Mouse (Mus musculus) bone marrow macrophage, adult 2 months (primary cell): ENCODE results near the gene Rnf5. TPM values are rescaled to one million over a fixed set of nuclear protein-coding genes. Genes with fewer than 3 reads are reported as not detected.
A peak's percentile ranks its signal among the peaks of the same experiment; 100 is the strongest.

Source experiments
- H3K27ac ChIP-seq: 2 replicates; pipeline ENCODE4 v1.5.1; 2012; ENCODE audit warnings: low read depth, low read length; ENCODE audit not compliant: insufficient read depth
- H3K4me1 ChIP-seq: 2 replicates; pipeline ENCODE4 v1.6.1; 2012; ENCODE audit warnings: low read length; ENCODE audit not compliant: control insufficient read depth, insufficient read depth
- H3K4me3 ChIP-seq: 2 replicates; pipeline ENCODE4 v1.5.1; 2012; ENCODE audit warnings: mild to moderate bottlenecking, low read length, moderate library complexity; ENCODE audit not compliant: insufficient read depth
- CTCF ChIP-seq: IDR thresholded peaks from 2 replicates; pipeline ENCODE4 v1.5.1; 2012; ENCODE audit warnings: low read depth, mild to moderate bottlenecking, low read length, moderate library complexity
- POLR2A ChIP-seq: IDR thresholded peaks from 2 replicates; pipeline ENCODE4 v1.6.1; 2012; ENCODE audit warnings: mild to moderate bottlenecking, low read depth, low read length, borderline replicate concordance
- polyA plus RNA-seq: library from polyadenylated mRNA; stranded (reverse); fragments of >200 nt; gene quantifications from 2 replicates; pipeline ENCODE4 v1.2.4, GENCODE M21; 2012; ENCODE audit not compliant: missing spikeins, insufficient read depth, insufficient read length

Gene Rnf5
- polyA plus RNA-seq, 1 experiment = 110 TPM

DNA sequence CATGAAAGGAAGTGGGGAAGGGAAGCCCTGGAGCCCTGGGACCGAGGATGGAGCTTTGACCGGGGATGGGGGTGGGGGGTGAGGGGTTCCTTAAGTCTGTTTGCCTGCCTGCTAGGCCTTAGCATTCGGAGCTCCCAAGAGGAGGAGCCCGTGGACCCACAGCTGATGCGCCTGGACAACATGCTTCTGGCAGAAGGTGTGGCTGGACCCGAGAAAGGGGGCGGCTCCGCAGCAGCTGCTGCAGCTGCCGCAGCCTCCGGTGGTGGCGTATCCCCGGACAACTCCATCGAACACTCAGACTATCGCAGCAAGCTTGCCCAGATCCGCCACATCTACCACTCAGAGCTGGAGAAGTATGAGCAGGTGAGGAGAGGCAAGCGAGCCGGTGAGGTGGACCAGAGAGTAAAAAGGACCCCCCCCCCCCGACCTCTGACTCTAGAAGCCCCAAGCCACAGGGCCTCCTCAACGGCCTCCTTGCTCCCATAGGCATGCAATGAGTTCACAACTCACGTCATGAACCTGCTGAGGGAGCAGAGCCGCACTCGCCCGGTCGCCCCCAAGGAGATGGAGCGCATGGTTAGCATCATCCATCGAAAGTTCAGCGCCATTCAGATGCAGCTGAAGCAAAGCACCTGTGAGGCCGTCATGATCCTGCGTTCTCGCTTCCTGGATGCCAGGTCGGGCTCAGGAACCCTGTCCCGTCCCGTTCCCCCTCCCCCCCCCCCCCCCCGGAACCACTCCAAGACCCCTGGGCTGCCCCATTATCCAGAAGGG, 9.6 kb downstream of the Rnf5 start:
- no peak for TF ChIP-seq CTCF
- no peak for TF ChIP-seq POLR2A
- Histone ChIP-seq H3K4me3 (peak overlapping the region; percentile 68), H3K27ac (no peak overlapping the region), H3K4me1 (peaks cover 9% of the 10 kb centered on the region)

DNA sequence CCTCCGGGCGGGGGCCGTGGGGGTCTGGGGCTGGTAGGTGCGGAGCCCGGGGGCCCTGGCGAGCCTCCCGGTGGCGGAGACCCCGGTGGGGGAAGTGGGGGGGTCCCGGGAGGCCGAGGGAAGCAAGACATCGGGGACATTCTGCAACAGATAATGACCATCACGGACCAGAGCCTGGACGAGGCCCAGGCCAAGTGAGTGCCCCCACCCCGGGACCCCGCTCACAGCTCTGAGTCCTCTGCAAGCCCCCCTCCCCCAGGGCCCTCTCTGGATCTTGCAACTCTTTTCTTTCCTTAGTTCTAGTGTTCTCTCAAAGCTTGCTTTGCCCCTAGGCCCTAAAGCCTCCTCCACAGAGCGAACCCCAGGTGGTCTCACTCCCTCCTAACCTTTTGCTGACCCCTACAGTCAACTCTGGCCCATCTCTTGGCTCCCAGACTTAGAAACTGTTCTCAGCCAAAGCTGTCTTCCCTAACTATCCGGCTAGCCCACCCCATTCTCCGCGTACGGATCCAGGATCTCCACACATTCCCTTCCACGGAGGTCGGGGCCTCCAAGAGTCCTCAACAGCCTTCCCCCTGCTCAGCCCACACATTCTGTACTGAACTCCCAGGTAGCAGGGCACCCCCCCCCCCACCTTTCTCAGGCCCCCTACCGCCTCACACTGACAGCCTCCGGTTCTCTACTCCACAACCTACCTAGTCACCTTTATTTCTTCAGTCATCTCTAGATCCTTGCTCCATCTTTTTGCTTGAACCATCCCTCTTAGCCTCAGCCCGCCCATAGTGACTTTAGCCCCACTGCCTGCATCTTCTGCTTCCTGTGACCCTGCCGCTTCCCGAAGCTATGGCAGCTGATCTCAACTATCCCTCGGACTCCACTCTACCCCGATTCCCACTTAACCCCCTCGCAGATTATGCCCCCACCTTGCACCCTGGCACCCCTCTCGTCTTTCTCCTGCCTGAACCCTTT, 10.6 kb downstream of the Rnf5 start:
- no peak for TF ChIP-seq CTCF
- TF ChIP-seq POLR2A = no peak
- peak overlapping the region; percentile 69 for H3K27ac ChIP-seq
- H3K4me3 ChIP-seq = peak overlapping the region; percentile 68
- H3K4me1 ChIP-seq = peaks cover 13% of the 10 kb centered on the region

DNA sequence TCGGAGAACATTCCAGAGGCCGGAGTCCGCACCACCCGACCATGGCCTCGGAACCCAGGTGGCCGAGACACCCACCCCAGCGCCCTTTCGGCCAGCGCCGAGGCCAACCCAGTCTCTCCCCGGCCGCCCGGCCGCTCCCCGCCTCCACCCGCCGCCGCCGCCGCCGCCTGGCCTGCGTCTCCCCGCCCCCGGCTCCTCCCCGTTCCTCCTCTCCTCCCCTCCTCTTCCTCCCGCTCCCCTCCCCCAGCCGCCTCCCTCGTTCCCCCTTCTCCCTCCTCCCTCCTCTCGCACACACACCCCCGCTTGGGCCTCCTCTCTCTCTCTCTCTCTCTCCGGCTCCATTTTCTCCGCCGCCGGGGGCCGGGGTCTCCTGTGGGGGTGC, 11.5 kb downstream of the Rnf5 start:
- peaks cover 13% of the 10 kb centered on the region for H3K4me1 ChIP-seq
- no peak for TF ChIP-seq POLR2A
- no peak for TF ChIP-seq CTCF

DNA sequence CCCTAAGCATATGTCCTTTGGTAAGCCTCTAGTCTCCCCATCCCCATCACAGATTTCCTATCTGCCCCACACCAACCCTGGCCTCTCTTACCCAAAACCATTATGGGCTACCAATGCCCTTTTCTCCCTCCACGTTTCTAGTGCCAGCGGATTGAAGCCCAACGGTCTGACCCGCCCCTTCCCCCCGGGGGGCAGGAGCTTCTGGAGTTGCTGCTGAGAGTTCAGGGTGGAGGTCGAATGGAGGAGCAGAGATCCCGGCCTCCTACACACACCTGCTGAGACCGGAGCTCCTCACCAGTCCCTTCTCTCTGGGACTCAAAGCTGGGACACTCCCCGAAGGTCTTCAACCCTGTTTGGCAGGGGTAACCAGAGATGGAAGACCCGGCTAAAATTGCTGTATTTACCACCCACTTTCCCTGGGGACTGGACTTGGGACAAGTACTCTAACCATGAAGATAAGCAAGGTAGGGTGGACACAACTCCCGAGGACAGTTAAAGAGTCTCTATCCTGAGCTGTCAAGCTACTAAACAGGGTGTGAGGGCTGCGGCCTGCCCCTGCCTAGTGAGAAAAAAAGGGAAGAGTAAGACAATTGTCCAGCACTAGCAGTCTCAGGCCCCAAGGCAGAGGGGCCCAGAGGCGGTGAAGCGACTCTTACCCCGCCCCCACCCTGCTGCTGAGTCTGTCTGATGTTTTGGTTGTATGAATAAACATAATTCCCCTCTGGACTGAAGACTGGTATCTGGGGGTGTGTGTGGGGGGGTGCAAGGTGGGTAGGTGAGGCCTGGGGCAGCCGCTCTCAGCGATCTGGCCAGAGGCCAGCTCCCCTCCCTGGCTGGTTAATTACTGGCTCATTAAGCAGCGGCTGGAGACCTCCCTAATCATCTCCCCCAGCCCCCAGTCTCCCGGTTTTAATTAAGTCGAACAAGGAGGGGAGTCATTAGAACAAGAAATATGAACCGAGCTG, 12.2 kb downstream of the Rnf5 start, which contains the start of gene Pbx2:
TSS of gene Pbx2 (plus strand) at position 238 of the 965 bp plus-strand sequence.
- TF ChIP-seq POLR2A (no peak), CTCF (no peak)
- Histone ChIP-seq H3K27ac (peak within 1 kb of the TSS; percentile 95), H3K4me1 (peaks cover 17% of the 10 kb centered on the region), H3K4me3 (peak within 1 kb of the TSS; percentile 68)

More for the DNA sequence above, 11.5 kb downstream of the Rnf5 start:
- peak overlapping the region; percentile 68 for H3K4me3 ChIP-seq
- peak overlapping the region; percentile 95 for H3K27ac ChIP-seq

DNA sequence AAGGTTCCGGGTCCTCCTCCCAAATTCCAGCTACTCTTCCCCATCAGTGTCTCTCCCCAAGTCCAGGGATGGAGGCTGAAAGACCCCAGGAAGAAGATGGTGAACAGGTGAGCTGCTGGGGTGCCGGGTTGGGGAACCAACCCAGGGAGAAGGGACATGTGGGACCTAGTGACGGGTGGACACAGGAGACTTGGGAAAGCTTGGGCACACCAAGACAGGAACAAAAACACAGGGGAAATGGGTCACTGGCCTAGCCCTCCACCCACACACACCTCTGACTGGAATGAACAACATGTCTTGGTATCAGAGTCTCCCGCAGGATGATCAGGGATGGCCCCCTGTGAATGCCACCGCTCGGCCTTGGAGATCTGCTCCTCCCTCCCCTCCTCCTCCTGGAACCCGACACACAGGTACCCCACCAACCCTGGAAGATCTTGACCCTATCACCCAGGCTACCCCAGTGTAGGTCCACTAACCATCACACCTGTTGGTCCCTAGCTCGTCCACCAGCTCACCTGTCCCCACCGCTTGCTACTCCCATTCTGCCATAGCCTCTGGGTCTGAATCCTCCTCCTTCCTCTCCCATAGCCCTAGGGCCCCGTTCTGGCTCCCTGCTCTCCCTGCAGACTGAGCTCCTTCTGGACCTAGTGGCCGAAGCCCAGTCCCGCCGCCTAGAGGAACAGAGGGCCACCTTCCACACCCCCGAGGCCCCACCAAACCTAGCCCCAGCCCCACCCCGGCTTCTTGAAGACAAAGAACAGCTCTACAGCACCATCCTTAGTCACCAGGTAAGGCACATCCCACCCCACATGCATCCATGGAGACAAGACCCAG, 13.1 kb downstream of the Rnf5 start:
- peak overlapping the region; percentile 60 for H3K4me3 ChIP-seq
- TF ChIP-seq CTCF = no peak
- TF ChIP-seq POLR2A = no peak
- peak overlapping the region; percentile 95 for H3K27ac ChIP-seq
- peaks cover 17% of the 10 kb centered on the region for H3K4me1 ChIP-seq

DNA sequence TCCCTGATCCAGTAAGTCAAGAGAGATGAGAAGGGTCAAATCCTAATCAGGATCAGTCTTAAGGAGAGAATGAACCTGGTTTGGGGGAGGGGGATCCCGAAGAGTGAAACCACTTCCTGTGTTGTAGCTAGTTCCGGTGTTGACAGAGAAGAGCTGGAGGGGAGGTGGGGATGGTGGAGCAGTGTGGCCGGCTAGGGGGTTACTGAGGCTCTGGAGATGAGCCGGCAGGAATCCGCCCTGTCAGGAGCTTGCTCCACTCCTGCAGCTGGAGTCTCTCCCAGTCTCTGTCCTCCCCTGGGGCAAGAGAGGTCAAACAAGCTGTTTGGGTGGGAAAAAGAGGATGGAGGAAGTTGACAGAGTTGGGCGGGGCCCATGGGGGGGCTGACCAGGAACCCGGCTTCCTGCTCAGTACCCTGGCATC, 13.8 kb downstream of the Rnf5 start, which contains the start of gene Gpsm3:
TSS of gene Gpsm3 (plus strand) at position 126 of the 421 bp plus-strand sequence.
- TF ChIP-seq POLR2A (no peak), CTCF (no peak; the same call in 1 of the 2 replicates)
- peak within 1 kb of the TSS; percentile 60 for H3K4me3 ChIP-seq
- H3K27ac ChIP-seq = peak within 1 kb of the TSS; percentile 95
- H3K4me1 ChIP-seq = peaks cover 17% of the 10 kb centered on the region

DNA sequence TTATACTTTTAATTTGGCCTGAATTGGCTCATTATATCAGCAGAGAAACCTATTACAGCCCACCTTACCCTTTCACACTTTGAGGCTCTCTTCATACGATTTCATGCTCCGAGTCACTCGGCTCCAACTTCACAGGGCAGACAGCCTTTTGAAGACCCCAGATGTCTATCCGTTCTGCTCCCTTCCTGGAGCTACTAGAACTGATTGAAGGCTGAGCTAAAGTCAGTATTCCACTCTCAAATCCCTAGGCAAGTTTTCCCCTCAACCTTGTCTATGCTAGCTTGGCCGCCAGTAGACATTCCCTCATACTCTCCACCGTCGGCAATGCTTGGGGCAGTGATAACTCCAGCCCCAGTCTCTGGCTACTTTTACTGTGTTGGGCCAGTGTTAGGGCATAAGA, 14.3 kb downstream of the Rnf5 start:
- H3K4me3 ChIP-seq = peak overlapping the region; percentile 60
- TF ChIP-seq CTCF = no peak; the same call in 1 of the 2 replicates
- TF ChIP-seq POLR2A = no peak
- peaks cover 17% of the 10 kb centered on the region for H3K4me1 ChIP-seq
- peak overlapping the region; percentile 95 for H3K27ac ChIP-seq

DNA sequence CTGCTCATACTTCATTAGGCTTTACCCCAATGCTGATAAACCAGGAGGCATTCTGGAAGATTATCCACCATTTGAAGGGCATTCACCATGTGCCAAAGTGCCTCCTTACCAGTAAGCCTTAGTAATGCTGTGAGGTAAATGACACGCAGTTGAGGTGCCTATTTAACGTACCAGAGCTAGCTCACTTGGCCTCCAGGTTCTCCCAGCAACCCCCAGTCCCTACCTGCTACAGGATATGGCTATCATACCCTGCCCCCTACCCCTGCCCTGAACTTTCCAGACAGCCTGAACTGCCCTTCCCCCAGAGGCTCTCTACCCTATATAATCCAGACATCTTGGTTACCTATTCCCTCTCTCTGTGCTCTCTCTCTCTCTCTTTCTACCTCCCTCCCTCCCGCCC, 14.7 kb downstream of the Rnf5 start:
- no peak overlapping the region for H3K27ac ChIP-seq
- TF ChIP-seq CTCF = no peak
- TF ChIP-seq POLR2A = no peak
- H3K4me3 ChIP-seq = peak overlapping the region; percentile 2; the same call in 1 of the 2 replicates
- H3K4me1 ChIP-seq = peaks cover 17% of the 10 kb centered on the region
